Mouse (Mus musculus) ES-E14 (cell line): Measurements from ENCODE around the gene Sh3d19.

Experiments used
- MAFK ChIP-seq: IDR thresholded peaks from 2 replicates; pipeline ENCODE4 v1.6.1; 2014; ENCODE audit warnings: mild to moderate bottlenecking, low read depth, low read length, inconsistent platforms; ENCODE audit not compliant: insufficient read depth
- ZC3H11A ChIP-seq: IDR thresholded peaks from 2 replicates; pipeline ENCODE4 v1.6.1; 2012; ENCODE audit warnings: low read depth, mild to moderate bottlenecking, inconsistent platforms, low read length, borderline replicate concordance

DNA sequence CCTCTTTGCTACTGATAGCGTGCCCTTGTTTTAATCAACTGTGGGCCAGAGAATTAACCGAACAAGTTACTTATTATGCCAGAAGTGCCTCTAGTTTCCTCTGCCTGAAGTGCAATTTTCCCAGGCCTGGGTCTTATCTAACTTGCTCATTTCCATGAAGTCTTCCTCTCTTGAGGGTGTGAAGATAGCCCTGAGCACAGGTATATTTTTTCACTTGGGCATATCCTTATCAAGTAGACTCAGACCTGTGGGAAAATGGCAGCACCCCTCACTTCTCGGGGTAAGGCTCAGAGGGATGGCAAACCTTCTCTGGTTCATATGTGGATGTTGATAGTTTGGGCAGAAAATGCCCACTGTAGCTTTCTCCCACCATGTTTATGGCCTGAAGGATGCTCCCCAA, 30.4 kb downstream of the Sh3d19 start:
- TF ChIP-seq ZC3H11A, result no peak
- no peak for TF ChIP-seq MAFK
